Mouse (Mus musculus): ENCODE results near the gene Smyd2.

- TF ChIP-seq CTCF (IDR thresholded peaks at IDR 0.05; ENCODE audit: low read depth, low read length): no peak
- no peak for TF ChIP-seq POLR2A (IDR thresholded peaks at IDR 0.05; ENCODE audit: borderline replicate concordance, low read depth, low read length)
These were observed 72.6 kb downstream of the Smyd2 start for GRCm38 (mm10) chr1:189849550-189849949.

All from bone marrow macrophage, adult 2 months (primary cell).